Mouse (Mus musculus) left cerebral cortex, postnatal 14 days (tissue): ENCODE measurements at regions not wholly inside any gene's neighbourhood (a gene's known extent, or its start where the extent isn't known, plus 50 kb on each side); places are given as distances from the start of the nearest gene placed in this dataset.

ENCODE experiments used
- DNase-seq, 2 experiments: peaks; one replicate each; pipeline ENCODE4 v3.0.0; 2021 to 2022; ENCODE audit warnings: low spot score in 2 of 2, mixed read lengths in 1 of 2
- intact Hi-C: fragments of 180-260 bp; cut with DNase I; formaldehyde crosslinking; loops from one replicate; pipeline ENCODE4 v1.15.1; 2025

DNA sequence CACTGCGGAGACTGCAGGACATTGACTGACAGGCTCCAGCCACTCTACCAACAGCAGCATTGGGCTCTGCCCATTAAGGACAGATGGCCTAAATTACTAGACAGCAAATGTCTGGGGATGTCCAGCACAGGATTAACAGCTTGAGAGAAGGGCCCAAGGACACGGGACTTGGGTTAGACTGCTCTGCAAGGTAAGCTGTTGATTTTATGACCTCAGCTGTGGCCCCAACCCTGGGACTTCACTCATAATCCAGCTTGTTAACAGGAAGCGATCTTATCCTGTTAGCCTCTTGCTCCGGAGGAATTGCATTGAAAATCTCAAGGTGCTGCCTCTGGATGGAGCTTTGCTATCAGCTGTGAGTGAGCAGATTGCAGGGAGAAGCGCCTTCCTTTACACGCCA is 293.2 kb upstream of the Eef2kmt start:
- intact Hi-C loops: no loop called here
- DNase-seq: no peak

DNA sequence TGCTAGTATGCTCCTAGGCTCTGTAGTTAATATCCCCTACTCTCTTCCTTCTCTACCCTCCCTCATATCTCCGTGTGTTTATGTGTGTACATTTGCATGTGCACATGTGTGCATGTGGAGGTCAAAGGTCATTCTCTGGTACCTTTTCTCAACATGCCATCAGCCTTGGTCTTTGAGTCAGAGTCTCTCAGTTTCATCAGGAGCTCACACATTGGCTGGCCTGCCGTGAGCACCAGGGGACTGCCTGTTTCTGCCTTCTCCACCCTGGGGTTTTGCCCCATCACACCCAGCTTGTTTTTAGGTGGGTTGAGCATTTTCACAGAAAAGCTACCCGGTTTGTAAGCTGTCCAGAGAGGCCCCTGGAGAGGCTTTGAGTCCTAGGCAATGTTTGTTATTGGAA is 292.8 kb upstream of the Eef2kmt start:
- DNase-seq: no peak
- intact Hi-C loops: no loop called here

DNA sequence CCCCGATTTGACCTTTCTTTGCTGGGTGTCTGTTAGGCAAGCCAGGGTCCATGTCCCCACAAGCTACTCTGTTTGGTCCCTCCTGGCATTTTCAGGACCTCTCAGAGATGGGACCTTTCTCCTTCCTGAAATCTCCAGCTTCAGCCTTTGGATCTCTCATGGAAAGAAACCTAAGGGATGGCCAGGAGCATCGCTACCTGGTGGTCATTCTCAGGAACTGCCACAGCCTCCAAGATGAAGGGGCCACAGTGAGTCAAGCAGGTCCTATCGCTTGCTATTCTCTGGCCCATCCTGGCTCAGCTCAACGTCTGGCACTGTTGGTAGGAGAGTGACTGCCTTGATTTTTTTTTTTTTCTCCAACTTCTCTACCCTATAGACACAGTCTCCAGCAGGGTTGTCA is 291.0 kb upstream of the Eef2kmt start:
- DNase-seq: no peak
- intact Hi-C loops: no loop called here

DNA sequence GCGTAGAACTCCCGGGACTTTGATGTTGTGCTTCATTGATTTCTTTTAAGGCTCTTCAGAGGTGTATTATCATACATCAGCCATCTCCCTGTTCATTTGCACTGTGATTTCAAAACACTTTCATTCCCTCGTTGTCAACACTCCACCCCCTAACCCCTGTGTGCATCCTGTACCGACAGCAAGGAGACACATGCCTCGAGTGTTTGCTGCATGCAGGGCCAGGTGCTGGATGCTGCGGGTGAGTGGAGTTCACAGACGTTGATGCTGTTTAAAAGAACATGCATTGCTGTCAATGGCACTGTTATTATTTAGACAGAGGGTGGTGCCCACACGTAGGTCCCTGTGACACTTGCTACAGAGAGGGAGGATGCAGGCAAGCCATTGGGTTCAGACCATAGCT is 290.0 kb upstream of the Eef2kmt start:
- intact Hi-C loops: no loop called here
- no peak for DNase-seq

DNA sequence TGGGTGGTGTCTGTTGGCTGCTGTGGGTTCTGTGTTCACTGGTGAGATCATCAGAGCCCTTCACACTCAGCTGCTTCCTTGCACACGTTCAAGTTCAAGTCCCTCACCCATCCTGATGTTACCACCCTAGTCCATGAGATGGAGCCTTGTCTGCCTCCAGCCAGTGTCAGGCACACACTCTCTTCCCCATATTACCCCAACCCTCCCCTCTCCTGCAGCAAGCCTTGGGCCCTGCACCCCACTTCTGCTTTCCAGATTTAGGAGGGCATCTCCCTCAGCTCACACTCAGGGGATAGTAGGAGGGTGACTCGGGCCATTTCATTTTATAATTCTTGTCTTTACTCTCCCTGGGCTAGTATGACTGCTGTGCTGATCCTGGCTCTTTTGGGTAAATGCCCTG is 288.7 kb upstream of the Eef2kmt start:
- intact Hi-C loops: no loop called here
- no peak for DNase-seq

DNA sequence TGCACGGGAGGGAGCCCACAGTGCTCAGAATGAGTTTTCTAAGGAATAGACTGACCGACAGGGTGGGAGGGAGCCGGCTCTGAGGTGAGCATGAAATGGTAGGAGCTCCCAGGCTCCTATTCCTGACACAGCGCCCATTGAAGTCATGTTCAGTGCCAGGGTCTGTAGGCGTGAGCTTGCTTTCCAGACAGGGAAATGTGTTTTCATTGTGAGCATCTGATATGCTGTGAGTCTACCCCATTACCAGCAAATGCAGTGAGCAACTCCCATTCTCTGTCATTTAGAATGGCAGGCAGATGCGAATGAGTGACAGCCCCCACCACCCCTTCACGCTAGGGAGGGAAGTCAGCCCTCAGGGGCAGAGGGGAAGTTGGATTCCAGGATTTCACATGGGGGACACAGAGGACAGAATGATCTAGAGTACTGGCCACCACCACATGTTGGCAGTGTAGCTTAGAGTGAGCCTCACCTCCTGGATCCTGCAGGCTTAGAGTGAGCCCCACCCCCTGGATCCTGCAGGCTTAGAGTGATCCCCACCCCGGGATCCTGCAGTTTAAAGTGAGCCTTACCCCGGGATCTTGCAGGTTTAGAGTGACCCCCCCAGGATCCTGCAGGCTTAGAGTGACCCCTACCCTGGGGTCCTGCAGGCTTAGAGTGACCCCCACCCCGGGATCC is 283.2 kb upstream of the Eef2kmt start:
- peak in 1 of 2 experiments; percentile 44 for DNase-seq
- intact Hi-C loops: no loop called here

DNA sequence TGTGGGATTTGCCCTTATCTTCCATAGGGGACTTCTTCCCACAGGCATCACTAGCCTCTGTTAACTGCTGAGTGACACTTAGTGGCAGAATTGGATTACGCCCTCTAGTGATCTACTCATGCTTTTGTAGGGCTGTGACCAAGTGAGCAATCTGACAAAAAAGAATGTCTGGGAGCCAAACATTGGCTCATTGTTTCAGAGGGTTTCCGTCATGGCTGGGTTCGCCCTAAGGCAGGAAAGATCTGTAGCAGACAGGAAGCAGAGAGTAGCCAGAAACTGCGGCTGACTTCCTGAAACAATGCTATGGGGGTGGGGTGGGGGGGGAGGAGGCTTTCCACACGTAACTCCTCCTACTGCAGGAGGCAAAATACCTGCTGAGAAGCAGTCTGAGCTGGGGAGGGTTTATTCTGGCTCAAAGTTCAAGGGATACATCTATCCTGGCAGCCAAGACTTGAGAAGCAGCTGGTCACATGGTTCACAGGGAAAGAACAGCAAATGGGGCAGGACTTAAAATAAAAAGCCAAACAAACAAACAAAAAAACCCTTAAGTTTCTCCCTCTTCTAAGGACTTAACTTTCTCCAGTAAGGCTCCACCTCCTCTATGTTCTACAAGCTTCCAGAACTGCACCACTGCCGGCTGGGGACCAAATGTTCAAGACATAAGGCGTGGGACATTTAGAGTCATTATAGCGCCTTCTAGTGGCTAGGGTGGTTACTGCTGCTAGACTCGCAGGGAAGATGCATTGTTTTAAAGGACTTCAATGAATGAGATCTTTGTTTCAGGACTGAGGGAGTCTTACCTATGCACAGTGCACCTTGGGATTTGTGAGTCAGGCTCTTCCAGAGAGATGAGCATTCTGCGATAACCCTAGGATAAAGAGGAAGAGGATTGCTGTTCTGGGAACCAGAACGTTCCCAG is 281.8 kb upstream of the Eef2kmt start:
- intact Hi-C loops: no loop called here
- DNase-seq: peak in 1 of 2 experiments; percentile 68

DNA sequence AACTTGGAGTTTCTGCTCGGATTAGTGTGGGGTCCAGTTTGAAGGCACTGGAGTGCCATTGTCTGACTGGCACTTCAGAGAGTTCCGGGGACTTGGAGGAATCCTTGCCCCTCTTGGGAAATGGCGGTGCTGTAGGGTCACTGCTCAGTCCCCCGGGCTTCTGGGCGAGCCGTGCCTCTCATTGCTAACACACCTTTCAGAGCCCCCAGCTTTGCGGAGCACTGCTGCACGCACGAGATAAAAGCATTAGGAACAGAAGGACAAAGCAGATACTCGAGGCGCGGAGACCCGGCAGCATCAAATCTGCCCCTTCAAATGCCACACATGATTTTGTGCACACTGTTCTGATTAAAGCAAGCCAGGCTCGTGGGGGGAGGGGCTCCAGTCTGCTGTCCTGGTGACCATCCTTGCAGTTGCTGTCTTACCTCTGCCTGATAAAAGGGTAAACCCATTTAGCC is 280.8 kb upstream of the Eef2kmt start:
- no peak for DNase-seq
- intact Hi-C loops: no loop called here

DNA sequence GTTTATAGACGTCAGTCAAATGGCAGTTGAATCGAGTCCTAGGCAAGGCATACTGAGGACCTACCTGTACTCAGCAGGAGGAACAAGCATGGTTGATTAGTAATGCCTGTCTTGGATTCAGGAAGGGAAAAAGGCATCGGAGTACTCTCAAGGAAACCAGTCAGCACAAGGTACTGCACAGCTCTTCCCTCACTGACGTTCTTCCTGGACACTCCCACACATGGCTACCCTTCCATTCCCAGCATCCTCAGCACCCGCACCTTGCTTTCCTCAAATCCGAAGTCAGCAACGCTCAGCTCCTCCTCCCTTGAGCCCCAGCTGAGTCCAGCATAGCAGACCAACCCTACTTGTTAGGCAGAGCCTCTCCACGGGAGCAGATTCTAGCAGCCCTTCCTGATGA is 279.6 kb upstream of the Eef2kmt start:
- intact Hi-C loops: no loop called here
- DNase-seq: no peak

DNA sequence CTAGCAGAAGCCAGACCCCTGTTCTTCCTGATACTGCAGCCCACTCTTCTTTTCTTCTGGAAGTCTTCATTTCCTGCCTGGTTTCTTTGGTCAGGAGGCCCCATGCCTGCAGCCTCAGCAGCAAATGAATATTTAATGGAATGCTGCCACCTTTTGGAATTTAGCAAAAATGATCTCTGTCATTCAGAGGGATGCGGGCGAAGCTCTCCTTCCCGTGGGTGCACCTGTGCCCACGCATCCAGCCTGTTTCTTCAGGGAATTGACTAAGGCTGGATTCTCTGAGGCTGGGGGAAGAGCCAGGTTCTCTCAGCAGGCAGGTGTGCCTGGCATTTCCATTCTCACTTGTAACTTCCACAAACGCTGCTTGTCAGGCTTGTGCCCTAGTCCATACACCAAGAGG is 279.1 kb upstream of the Eef2kmt start:
- intact Hi-C loops: no loop called here

DNA sequence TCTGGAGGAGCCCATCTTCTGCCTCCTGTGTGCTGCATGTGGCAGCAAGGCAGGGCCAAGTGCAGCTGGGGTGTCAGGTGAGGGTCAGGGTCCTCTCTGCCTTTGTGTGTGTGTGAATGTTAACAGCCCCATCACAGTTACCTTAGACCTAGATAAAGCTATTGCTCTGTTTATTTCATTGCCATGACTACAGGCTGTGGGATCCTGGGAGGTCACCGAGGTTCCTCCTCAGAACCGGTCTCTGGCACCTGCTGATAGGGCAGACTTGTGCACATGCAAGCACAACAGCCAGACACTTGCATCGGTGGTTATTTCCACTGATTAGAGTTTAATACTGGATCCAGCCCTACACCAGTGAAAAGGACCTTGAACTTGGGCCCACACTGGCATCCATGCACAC is 278.6 kb upstream of the Eef2kmt start:
- no peak for DNase-seq
- intact Hi-C loops: no loop called here

More for the DNA sequence above, 279.1 kb upstream of the Eef2kmt start:
- DNase-seq: peak; percentile 63 to 66

DNA sequence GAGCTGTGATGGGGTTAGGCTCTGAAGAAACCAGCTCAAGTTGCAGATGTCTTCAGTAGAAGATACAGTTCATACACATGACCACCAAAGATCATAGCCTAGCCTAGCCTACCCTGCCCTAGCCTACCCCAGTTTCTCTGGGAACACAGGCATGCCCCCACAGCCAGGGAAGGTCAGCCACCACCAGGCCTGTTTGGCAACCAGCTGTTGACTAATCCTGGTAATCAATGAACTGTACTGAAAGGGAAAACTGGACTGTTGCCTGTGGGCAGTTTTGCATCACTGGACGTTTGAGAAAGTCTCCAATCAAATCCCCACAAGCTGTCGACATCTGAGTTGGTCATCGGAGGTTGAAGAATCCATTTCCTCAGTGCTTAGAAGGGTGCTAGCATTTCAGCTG is 276.5 kb upstream of the Eef2kmt start:
- intact Hi-C loops: loop anchor here (2.0 kb wide), 1 partner anchor 59 kb away; no protein-coding TSS in a partner anchor
- no peak for DNase-seq

DNA sequence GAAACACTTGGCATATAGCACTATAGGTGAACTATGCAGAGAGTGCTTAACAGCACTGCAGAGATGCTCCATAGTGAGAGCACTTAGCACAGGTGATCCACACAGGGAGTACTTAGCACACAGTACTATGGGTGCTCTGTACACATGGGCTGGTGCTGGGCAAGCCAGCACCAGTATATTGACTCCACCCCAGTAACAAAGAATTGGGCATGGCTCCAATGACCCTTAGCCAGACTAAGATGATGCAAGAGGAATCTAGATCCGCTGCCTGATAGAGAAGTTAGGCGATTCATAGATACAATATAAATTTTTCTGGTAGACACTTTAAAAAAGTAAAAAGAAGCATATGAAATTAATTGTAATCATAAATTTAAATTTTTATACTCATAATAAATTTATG is 274.0 kb upstream of the Eef2kmt start:
- intact Hi-C loops: no loop called here
- DNase-seq: no peak

DNA sequence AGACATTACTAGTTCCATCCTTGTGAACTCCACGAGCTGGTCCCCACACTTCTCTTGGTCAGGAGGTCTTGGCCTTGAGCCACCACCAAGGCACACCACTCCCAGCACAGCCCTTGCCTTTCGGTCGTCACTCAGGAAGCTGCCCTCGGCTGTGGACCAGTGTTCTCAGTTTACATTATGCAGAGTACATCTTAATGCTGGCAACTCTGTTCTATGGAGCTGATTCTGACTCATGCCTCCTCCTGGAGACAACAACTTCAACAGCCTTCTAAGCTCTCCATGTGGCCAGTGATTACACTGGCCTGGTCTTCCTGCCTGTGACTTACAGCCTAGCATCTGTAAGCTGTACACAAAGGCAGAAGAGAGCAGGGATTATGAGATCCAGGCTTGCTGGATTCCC is 272.2 kb upstream of the Eef2kmt start:
- DNase-seq: no peak
- intact Hi-C loops: no loop called here

DNA sequence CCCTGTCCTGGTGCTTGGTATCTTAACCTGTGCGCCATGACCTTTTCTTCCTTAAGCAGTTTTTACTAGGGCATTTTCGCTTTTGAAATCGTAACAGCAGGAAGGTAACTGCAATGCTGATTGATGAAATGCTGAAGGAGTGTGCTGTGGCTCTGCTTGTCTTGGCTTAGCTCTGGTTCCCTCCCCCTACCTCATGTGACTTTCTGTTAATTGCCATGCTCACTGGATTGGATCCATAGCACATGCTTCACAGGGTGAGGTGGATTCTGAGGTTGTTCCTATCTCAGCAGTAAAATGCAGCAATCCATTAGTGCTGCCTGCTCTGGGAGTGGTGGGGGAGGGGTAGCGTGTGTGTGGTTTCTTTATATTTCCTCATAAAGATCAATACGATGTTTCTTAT is 268.6 kb upstream of the Eef2kmt start:
- intact Hi-C loops: no loop called here
- DNase-seq: no peak

DNA sequence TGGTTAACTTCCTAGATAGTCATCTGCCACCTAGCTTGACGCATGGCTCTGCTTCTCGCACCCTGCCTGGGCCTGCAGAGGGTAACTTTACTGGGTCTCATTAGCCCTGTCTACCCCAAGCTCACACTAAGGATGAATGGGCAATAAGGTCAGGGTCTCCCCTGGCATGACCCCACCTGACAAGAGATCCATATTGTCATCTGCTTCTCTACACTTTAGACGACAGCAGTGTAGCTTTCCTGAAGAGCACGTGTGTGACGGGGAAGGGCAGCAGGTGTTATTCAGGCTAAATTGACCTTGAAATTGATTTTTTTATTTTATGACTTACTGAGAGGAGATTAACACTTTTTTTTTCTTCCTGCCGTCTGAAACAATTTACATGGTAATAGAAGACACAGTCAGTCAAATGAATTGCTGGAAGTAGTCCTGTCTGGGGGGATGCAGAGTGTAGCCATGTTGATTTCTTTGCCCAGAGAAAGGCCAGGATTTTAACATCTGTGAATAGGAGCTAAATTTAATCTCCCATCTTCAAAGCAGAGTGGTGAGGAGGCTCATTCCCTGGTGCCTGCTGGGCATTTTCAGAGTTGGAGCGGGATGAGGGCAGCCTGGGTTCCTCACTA is 267.7 kb upstream of the Eef2kmt start:
- no peak for DNase-seq
- intact Hi-C loops: no loop called here

DNA sequence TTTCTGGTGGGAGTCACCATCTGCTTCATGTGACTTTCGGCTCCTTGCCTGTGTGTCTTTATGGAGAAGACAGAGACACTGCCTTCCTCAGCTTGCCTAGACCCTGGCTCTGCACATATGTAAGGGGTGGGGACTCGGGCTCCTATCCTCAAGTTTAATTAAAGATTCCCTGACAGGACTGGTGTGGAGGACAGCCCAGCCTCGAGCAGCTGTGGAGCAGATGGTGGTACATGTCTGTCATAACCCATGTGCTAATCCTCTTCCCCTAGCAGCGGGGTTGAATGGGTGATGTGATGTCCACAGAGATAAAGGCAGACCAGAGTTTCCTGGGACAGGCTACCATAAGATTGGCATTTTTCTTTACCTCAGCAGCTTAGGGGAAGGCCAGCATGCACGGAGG is 262.0 kb upstream of the Eef2kmt start:
- intact Hi-C loops: no loop called here

DNA sequence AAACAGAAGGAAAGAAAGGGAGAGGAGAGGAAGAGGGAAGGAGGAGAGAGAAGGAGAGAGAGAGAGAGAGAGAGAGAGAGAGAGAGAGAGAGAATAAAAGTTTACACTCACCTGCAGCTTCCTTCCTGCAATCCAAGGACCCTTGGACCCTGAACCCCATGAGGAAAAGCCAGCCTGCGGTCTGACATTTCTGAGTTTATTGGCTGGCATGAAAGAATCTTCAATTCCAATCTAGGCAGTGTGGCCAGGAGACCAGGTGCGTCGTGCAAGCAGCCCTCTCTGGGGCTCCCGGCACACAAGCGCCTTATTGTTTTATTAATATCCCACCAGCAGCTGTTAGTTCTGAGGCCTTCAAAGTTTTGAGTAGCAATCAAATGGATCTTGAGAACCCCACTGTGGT is 260.1 kb upstream of the Eef2kmt start:
- intact Hi-C loops: no loop called here
- DNase-seq: no peak

More for the DNA sequence above, 262.0 kb upstream of the Eef2kmt start:
- DNase-seq: no peak

DNA sequence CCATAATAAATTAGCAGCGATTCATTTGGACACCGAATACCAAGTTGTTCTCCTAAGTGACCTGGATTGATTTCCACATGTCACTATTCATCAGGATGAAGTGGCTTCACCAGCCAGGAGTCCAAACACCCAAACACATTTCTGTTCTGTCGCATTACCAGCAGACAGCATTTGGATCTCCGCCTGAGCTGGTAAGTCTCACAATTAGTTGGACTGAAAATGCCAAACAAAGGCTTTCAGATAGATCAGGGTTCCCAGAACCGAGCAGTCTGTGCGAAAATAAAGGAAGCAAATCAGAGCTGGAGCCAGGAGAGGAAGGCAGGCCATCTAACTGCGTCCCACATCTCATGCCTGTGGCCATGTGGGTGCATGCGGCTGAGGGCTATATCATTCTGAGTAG is 251.5 kb upstream of the Eef2kmt start:
- DNase-seq: no peak
- intact Hi-C loops: no loop called here

DNA sequence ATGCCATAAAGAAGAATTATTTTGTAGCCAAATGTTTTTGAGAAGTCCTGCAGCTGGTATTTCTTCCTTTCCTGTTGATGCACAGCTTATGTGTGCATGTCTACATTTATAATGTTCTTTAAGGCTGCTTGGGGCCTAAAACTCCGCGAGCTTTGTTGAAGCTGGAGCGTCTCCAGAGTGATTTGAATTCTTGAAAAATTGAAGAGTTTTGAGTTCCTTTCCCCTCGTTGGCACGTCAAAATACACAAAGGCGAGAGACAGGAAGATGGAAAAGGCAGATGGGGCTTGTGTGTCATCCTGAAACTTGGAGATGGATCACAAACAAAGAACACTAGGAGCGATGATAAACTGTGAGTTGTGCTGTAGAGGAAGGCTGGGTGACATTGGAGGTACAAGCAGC is 246.2 kb upstream of the Eef2kmt start:
- no peak for DNase-seq
- intact Hi-C loops: no loop called here
